Mouse (Mus musculus) cerebellum, adult 2 months (tissue): ENCODE results near the gene Flywch2. TPM values are rescaled to one million over a fixed set of nuclear protein-coding genes. Genes with fewer than 3 reads are reported as not detected.

Experiments
- DNase-seq, 2 experiments: peaks; one replicate each; pipeline ENCODE4 v3.0.0; 2021
- H3K27ac ChIP-seq: fragments of 200-500 bp; 2 replicates; pipeline ENCODE4 v1.5.1; 2012; ENCODE audit warnings: low read length, control low read depth, inconsistent platforms; ENCODE audit not compliant: insufficient read depth
- H3K27me3 ChIP-seq: fragments of 200-500 bp; 2 replicates; pipeline ENCODE4 v1.6.1; 2012; ENCODE audit warnings: inconsistent platforms, mild to moderate bottlenecking, low read length, moderate library complexity; ENCODE audit not compliant: control insufficient read depth, insufficient read depth
- H3K4me1 ChIP-seq: fragments of 200-500 bp; 2 replicates; pipeline ENCODE4 v1.6.1; 2011; ENCODE audit warnings: low read length; ENCODE audit not compliant: control insufficient read depth, insufficient read depth
- H3K4me3 ChIP-seq: fragments of 200-500 bp; replicated peaks from 2 replicates; pipeline ENCODE3; 2011; ENCODE audit warnings: mild to moderate bottlenecking, low read depth, low read length, control low read depth; ENCODE audit not compliant: insufficient read depth
- CTCF ChIP-seq: fragments of 200-500 bp; IDR thresholded peaks from 2 replicates; pipeline ENCODE4 v1.5.1; 2011; ENCODE audit warnings: low read depth, mild to moderate bottlenecking, control low read depth, low read length, moderate library complexity, borderline replicate concordance; ENCODE audit not compliant: insufficient read depth
- POLR2A ChIP-seq: fragments of 200-500 bp; IDR thresholded peaks from 2 replicates; pipeline ENCODE4 v1.6.1; 2011; ENCODE audit warnings: low read length, control low read depth, borderline replicate concordance; ENCODE audit not compliant: insufficient read depth
- WGBS: fragments of 180-500 bp; shearing (Covaris S2); methylation state at CpG from one replicate; pipeline ENCODE4 v1.1.7; 2018; 5-methylcytosine and 5-hydroxymethylcytosine counted together
- polyA plus RNA-seq: library from polyadenylated mRNA; depleted of rRNA; stranded (reverse); fragments of >200 nt; gene quantifications from 2 replicates; pipeline ENCODE4 v1.2.3, GENCODE M21; 2012

The Flywch2 gene
- polyA plus RNA-seq, 1 experiment = 54.8 TPM

- Histone ChIP-seq H3K27me3 (no peaks in the 10 kb centered on the region), H3K4me1 (no peaks in the 10 kb centered on the region), H3K27ac (peak within 1 kb of the TSS; percentile 64), H3K4me3 (peak within 1 kb of the TSS; percentile 88)
- 3% methylated on average over 58 of the region's 58 CpGs for WGBS
- DNase-seq = peak; percentile 99 to 100
- TF ChIP-seq POLR2A (peak; percentile 69), CTCF (no peak)
Observed at GRCm38 (mm10) chr17:23771284-23772218, 14.3 kb downstream of the Flywch2 start, which contains the start of gene Flywch1. TSS of gene Flywch1 (minus strand) at chr17:23771602.

- no peak for DNase-seq
- H3K27me3 ChIP-seq = no peaks in the 10 kb centered on the region
- WGBS = under 1% methylated on average over 19 of the region's 19 CpGs
- no peak for TF ChIP-seq POLR2A
- no peak for TF ChIP-seq CTCF
- H3K27ac ChIP-seq = peak overlapping the region; percentile 64
- peak overlapping the region; percentile 88 for H3K4me3 ChIP-seq
- peaks cover under 1% of the 10 kb centered on the region; the same call in 1 of the 2 replicates for H3K4me1 ChIP-seq
Observed at GRCm38 (mm10) chr17:23770896-23771283, 15.0 kb downstream of the Flywch2 start.

GRCm38 (mm10) chr17:23770493-23770892 lies 15.4 kb downstream of the Flywch2 start:
- no peak for DNase-seq
- H3K4me3 ChIP-seq = peak overlapping the region; percentile 88
- no peaks in the 10 kb centered on the region for H3K27me3 ChIP-seq
- H3K4me1 ChIP-seq = peaks cover 2% of the 10 kb centered on the region; the same call in 1 of the 2 replicates
- TF ChIP-seq CTCF (no peak), POLR2A (no peak)
- no peak overlapping the region; the same call in 1 of the 2 replicates for H3K27ac ChIP-seq
- 8% methylated on average over 2 of the region's 2 CpGs for WGBS

GRCm38 (mm10) chr17:23762976-23763375 lies 22.9 kb downstream of the Flywch2 start:
- H3K27me3 ChIP-seq = no peaks in the 10 kb centered on the region
- no peak overlapping the region for H3K4me3 ChIP-seq
- peak; percentile 62 to 70 for DNase-seq
- H3K4me1 ChIP-seq = peaks cover 22% of the 10 kb centered on the region
- WGBS = 11% methylated on average over 11 of the region's 11 CpGs
- H3K27ac ChIP-seq = 0 out of 2 replicates have a peak overlapping the region, but pooled peaks have one; percentile 2
- TF ChIP-seq POLR2A (no peak), CTCF (no peak)

- H3K27ac ChIP-seq = no peak overlapping the region
- TF ChIP-seq POLR2A (no peak), CTCF (no peak)
- DNase-seq = no peak
- H3K4me3 ChIP-seq = no peak overlapping the region
- over 99% methylated on average over 3 of the region's 3 CpGs for WGBS
- H3K4me1 ChIP-seq = peaks cover 22% of the 10 kb centered on the region
- H3K27me3 ChIP-seq = no peaks in the 10 kb centered on the region
Observed at GRCm38 (mm10) chr17:23761155-23761554, 24.7 kb downstream of the Flywch2 start.

- peaks cover 20% of the 10 kb centered on the region for H3K4me1 ChIP-seq
- TF ChIP-seq CTCF (no peak), POLR2A (no peak)
- no peak for DNase-seq
- no peak overlapping the region for H3K27ac ChIP-seq
- no peaks in the 10 kb centered on the region for H3K27me3 ChIP-seq
- no peak overlapping the region for H3K4me3 ChIP-seq
- 94% methylated on average over 9 of the region's 9 CpGs for WGBS
Observed at GRCm38 (mm10) chr17:23760231-23760630, 25.6 kb downstream of the Flywch2 start.

- no peaks in the 10 kb centered on the region for H3K27me3 ChIP-seq
- TF ChIP-seq POLR2A (no peak), CTCF (no peak)
Observed at GRCm38 (mm10) chr17:23758801-23759200, 27.1 kb downstream of the Flywch2 start.

GRCm38 (mm10) chr17:23757581-23757980 lies 28.3 kb downstream of the Flywch2 start:
- Histone ChIP-seq H3K4me3 (no peak overlapping the region), H3K27me3 (no peaks in the 10 kb centered on the region), H3K4me1 (peaks cover 10% of the 10 kb centered on the region), H3K27ac (no peak overlapping the region)
- DNase-seq = no peak
- 95% methylated on average over 9 of the region's 9 CpGs for WGBS
- no peak for TF ChIP-seq CTCF
- TF ChIP-seq POLR2A = no peak

More at GRCm38 (mm10) chr17:23758801-23759200, 27.1 kb downstream of the Flywch2 start:
- peak in 1 of 2 experiments; percentile 62 for DNase-seq
- Histone ChIP-seq H3K4me3 (no peak overlapping the region), H3K27ac (no peak overlapping the region), H3K4me1 (peaks cover 20% of the 10 kb centered on the region)
- WGBS = 19% methylated on average over 8 of the region's 8 CpGs
